Mouse (Mus musculus): ENCODE measurements around the gene Pyy.
A peak's percentile ranks its signal among the peaks of the same experiment; 100 is the strongest.

Pyy gene

DNA sequence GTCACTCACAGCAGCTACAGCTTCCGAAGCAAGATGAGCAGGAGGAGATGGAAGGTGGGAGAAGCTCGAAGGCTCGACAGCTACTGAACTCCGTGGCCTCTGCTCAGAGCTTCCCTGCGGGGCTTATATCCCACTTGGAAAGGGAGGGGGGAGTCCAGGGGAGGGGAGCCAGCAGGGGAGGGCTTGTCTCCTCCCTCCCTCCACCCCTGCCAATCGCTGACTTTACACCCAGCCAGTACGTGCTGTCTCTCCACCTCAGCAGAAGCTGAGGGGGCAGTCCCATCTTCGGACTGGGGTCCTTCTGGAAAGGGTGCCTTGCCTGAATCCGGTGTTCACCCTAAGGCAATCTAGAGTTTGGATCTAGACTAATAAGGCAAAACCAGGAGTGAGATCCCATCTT is at the start of gene Pyy:
Gene Pyy, minus strand, starts transcription at position 101 of the 400 bp plus-strand sequence.
- no peak for DNase-seq

DNA sequence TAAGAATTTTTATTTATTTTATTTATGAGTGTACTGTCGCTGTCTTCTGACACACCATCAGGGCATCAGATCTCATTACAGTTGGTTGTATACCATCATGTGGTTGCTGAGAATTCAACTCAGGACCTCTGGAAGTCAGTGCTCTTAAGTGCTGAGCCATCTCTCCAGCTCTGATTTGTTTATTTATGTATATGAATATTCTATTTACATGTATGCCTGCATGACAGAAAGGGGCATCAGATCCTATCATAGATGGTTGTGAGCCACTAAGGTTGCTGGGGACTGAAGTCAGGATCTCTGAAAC is 49.1 kb upstream of the Pyy start:
- DNase-seq: no peak

DNA sequence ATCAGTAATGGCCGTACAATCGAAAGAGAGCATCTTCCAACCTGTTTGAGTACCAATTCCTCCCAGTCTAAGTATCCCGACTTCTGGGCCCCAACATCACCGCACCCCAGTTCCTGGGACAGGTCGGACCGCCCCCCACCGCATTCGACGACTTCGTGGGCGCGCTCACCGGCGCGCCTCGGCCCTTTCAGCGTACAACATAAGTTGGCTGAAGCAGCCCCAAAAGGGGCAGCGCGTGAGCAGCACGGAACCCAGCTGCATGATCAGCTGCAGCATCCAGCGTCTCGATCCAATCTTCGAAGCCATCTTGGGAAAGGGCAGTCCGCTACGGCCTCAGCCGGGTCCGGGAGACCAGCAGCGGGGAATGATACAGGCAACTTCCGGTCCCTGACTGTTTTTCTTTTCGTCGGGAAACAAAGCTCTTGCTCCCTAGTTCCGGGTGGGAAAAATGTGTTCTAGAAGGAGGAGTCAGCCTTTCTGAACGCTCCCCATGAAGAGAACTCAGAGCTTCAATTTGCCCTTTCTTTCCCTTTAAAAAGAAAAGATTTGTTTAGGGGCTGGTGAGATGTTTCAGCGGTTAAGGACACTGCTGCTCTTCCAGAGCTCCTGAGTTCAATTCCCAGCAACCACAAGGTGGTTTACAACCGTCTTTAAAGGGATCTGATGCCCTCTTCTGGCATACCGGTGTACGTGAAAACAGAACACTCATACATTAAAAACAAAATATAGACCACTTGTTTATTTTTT is 48.6 kb upstream of the Pyy start, which contains the start of gene Tmem101:
Gene Tmem101, minus strand, starts transcription at position 366 of the 747 bp plus-strand sequence.
- peak; percentile 93 for DNase-seq

DNA sequence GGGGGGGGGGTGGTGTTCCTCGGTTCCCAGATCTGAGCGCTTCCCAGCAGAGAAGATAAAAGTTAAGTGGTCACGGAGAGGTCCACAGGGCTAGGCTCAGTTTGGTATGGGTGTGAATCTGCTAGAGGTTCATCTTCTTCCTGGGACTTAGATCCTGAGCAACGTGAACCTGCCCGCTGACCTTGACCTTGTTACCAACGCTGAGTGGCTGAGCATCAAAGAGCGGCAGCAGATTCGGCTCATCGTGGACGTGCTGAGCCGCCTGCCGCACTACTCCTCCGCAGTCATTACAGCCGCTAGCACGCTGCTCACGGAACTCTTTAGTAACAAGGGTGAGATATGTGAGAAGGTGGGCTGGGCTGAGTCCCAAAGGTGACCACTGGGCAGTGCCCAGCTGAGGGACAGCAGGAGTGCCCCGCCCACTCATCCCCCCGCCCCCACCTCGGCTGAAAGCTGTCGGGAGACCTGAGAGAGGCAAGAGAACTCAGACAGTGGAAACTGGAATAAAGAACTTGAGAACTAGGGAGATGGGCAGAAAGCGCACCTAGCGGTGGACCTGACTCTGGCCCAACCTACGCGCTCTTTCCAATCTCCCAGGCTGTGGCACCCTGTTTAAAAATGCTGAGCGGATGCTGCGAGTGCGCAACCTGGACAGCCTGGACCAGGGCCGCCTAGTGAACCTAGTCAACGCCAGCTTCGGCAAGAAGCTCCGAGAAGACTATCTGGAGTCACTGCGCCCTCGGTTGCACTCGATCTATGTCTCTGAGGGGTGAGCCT is 39.8 kb upstream of the Pyy start:
- DNase-seq: peak; percentile 30

DNA sequence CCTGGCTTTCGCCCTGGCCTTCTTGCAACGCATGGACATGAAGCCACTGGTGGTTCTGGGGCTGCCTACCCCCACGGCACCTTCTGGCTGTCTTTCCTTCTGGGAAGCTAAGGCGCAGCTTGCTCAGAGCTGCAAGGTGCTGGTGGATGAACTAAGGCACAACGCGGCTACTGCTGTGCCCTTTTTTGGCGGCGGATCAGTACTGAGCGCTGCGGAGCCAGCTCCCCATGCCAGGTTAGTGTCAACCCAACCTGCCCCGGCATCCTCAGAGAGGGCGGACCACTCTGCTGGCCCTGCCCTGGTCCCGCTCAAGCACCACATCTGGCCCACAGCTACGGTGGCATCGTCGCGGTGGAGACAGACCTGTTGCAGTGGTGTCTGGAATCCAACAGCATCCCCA is 38.9 kb upstream of the Pyy start:
- no peak for DNase-seq

DNA sequence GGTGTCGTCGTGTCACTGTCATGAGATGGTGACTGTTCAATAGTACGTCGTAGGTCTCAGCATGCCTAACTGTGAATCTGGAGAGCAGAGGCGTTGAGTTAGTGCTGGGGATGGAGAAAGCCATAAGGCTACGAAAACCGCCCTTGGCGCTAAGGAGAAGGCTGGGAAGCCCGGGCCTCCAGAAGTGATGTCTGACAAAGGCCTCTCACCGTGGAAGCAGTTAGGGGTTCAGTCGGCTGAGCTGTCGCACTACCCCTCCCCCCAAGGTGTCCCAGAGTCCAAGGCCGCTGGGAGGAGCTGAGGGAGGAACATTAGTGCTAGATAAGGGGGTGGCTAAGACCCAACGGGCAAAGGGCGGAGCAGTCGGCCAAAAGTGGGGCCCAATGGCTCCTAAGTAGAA is 38.4 kb upstream of the Pyy start:
- no peak for DNase-seq

DNA sequence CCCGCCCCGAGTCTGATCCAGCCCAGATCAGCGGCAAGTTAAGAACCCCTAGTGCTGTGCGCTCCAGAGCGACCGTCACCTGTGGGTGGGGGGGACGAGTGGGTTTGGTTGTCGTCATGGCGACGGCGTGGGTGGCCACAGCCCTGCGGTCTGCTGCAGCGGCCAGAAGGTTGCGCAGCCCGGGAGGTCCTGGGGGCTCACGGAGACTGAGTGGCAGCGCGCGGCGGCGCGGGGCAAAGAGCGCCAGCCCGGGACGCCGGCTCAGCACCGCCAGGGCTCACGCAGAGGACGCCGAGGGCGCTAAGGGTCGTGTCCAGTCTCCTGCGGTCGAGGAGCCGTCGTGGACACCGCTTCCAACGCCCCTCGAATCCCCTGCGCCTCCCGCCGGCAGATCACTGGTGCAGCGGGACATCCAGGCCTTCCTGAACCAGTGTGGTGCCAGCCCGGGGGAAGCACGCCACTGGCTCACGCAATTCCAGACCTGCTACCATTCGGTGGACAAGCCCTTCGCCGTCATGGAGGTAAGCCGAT is 37.9 kb upstream of the Pyy start, which contains the start of gene Nags:
Gene Nags, plus strand, starts transcription at position 43 of the 531 bp plus-strand sequence.
- DNase-seq: peak; percentile 38

DNA sequence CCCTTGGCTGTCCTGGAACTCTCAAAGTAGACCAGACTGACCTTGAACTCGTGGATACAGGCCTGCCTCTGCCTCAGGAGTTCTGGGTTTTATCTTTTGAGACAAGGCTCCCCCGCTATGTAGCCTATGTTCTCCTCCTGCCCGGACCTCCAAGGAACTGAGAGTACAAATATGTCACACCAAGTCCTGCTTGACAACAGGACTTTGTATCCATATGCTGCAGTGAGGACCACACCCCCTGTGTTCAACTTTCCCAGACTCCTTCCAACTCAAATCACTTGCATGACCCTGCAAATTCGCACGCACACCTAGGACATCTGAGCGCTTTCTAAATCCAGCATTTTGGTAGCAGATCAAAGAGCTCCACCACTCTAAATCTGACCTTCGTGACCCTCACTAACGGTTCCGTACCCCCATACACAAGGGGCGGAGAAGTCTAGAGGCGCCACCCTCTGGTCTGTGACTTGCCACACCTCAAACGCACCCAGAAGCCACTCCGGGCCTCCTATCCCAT is 37.4 kb upstream of the Pyy start:
- no peak for DNase-seq

DNA sequence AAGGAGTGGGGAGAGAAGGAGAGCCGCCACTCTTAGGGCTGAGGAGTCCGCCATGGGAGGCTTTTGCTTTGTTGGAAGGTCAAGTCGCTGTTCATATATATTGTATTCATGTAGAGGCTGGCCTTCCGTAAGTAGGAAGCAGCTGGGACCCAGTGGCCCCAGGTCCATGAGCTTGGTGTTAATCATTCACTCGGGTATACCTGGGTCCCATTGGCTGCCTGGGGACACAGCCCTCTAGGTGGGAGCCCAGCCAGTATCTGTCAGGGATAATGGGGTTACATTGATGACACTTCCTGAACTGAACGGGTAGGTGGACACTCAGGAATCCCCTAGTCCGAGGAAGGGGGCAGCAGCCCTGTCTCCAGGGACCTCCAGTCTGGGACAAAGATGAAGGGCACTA is 34.7 kb upstream of the Pyy start:
- no peak for DNase-seq

DNA sequence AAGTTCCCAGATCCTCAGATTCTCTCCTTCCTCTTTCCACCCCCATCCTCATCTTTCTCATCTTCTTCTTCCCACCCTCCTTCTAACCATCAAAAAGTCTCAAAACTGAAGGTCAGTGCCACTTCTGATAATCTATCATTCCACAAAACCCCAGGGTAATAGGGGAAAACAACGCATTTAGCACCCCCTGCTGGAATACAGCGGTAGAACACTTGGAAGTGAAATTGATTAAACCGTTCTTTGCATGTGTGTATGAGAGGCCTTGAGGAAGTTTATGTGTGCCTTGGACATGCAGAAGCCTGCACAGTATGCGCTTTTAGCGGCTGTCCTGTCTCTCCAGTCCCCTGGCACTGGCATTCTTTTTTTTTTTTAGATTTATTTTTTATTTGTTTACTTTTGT is 32.9 kb upstream of the Pyy start:
- peak; percentile 73 for DNase-seq

DNA sequence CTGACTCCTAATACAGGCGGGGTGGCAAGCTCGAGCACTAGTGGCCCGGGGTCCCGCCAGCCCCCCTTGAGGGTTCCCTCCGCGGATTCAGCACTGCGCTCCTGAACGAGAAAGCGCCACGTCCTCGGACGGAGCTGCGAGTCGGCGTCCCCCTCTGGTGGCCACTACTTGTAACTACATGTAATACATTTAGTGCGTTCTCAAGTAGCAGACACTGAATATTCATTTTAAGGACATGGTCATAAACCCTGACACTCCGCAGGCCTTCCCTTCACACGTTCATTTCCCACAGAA is 30.8 kb upstream of the Pyy start:
- peak; percentile 89 for DNase-seq

DNA sequence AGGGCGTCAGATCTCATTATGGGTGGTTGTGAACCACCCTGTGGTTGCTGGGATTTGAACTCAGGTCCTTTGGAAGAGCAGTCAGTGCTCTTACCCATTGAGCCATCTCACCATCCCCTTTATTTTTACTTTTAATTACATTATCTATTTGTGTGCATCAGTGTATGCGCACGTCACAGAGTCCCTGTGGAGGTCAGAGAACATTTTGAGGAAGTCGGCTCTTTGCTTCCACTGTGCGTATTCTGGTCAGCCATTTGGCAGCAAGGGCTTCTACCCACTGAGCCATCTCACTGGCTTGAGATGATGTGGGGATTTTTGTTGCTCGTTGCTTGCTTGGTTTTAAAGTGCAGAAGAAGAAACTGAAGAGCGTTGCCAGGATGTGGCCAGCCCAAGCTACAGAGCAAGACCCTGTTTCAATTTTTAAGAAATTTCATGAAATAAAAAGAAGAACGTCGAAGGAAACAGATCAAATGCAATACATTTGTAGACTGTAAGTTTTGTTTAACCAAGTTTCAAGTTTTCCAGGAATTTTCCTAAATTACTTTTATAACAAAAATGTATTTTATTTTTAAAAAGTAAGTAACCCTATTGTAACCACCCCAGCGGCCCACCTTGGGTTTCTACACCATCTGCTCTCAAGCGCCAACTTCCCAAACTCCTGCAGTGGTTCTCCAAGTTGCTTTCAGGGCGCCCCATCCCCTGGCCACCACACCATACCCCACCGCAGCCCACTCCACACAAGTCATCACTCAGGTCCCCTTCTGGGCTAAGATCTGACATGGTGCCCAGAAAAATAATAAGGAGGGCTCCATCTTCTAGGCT is 30.2 kb upstream of the Pyy start:
- peak; percentile 22 for DNase-seq

DNA sequence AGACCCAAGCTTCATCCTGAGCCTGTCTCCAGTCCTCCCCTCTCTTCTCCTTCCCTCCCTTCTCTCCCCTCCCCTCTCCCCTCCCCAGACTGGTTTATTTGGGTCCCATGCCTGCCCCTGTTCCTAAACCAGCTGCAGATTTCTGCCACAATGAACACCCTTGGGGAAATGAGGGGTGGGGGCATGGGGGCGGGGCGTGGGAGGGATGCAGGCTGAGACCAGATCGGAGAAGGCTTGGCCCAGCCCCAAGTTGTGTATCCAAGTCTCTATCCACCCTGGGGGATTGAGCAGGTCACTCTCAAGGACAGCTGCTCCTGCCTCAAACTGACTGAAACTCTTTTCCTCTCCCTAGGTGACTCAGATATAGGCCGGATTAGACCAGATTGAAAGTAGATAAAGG is 26.9 kb upstream of the Pyy start:
- no peak for DNase-seq

DNA sequence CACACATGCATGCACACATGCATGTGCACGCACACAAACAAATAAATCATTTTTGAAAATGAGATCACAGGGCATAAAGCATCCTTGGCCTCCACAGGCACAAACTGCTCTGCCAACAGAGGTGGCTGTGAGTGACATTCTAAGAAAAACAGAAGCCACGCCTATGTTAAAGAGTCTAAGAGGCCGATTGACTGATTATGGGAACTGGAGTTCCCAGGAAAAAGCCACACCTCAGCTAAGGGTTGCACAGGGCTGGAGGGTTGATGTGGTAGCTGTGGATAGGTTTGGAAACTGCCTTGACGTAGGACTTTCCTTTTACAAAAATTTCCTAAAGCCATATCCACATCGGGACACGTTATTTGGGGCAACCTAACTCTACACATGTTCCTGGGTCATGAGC is 9.8 kb upstream of the Pyy start:
- DNase-seq: no peak

DNA sequence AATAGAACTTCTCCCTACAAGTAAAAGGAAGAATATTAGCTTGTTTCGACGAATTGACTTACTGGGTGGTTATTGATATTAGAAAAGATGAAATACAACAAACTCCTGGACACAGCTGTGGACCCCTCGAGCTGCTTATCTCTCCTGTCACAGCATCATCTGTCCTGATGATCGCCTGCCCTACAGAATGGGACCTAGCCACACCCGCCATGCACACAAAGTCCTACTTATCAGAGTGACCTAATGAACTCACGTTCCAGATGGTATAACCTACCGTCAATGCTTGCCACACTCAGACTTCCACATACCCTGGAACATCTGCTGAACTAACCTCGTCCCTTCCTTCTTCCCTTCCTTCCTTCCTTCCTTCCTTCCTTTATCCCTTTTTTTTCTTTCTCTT is 8.6 kb upstream of the Pyy start:
- DNase-seq: no peak

DNA sequence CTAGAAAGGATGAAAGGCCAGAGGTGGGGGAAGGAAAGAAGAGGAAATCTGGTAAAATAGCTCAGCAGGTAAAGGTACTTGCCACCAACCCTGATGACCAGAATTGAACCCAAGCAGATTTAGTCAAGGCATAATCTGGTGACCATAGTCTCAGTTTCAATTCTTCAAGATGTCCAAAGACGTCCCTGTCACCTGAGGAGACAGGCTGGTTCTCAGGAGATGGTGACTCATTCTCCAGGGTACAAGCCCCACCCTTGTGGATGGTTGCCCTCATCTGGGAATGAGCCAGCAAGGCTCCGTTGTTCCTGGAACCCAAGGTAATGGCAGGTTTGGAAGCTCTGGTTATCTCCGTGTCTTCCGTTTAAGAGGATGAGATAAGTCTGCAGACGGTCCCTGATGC is 3.9 kb upstream of the Pyy start:
- no peak for DNase-seq

DNA sequence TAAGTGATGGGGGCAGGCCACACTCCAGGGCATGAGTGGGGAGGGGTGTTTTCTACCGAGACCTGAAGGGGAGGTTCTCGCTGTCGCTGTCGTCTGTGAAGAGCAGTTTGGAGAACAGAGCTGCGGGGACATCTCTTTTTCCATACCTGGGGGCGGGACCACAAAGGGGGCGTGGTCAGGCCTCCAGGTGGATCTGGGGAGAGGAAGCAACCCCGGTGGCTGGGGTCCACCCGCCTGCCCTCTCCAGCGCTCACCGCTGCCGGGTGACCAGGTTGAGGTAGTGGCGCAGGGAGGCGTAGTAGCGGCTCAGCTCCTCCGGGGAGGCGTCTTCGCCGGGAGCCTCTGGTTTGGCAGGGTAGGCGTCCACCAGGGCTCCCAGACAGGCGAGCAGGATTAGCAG is 721 bp downstream of the Pyy start:
- DNase-seq: peak; percentile 22

DNA sequence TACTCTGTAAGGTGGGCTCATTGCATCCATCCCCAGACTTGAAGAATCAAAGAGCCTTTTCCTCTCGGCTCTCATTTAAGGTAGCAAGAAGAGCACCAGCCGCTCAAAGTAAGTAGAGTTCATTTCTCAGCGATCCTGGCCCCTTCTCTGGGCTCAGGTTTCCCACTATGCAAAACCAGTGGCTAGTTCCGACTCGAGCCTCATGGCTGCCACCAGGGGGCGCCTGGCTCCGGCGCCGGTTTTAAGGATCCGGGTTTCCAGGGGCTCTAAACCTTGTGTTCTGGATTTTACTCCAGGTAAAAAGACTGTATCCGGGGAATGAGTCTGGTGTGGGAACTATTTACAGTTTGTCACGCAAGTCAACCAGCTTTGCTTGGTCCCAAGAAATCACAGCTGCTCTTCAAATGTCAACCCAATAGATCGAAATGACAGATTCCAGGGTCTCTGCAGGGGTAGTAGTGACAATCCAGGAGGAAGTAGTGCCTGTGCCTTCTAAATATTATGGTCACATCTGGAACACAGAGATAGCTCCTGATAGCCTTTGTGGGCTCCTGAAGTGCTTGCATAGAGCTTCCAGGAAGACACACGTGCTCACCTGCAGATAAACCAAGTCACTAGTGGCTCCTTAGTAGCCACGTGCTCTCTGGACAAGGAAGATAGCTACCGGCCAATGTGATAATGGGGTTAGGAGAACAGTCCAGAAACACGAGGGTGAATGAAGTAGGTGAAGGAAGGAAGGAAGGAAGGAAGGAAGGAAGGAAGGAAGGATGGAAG is 5.0 kb downstream of the Pyy start:
- DNase-seq: peak; percentile 89

DNA sequence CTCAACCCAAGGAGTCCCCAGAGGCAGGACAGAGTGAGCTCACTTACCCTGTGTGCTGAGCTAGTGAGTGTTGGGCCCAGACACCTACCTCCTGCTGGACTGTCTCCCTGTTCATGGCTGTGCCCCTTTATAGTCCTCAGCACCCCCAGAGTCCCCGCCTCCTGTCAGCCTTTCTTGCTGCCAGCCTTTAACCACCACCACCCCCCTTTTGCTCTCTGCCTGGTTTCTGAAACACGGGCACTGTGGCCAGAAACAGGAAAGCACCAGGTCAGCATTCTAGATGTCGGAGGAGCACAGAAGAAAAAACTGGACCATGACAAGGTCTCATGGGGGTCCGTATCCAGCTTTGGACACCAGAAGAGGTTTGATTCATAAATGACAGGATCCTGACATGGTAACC is 6.4 kb downstream of the Pyy start, which contains the start of gene Ppy:
Gene Ppy, minus strand, starts transcription at position 101 of the 400 bp plus-strand sequence.
- DNase-seq: no peak

DNA sequence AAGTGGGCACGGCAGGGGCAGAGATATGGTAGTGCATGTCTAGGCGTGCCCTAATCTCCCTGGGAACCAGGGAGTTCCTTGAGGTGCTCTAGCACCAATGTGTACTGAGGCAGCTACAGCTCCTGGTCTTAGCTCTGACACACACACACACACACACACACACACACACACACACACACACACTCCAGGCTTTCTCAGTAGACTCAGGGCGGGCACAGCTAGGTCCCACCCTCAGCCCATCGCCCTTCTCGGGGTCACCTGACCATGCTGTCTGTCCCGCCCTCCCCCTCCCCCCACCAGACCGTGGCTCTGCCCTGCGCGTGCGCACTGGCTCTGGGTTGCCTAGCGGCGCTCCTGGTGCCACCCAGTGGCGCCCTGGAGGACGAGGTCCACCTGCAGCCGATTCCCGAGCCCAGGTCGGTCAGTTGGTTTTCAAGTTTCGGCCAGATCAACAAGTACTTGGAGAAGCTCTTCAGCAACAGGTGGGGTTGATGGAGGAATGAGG is 10.7 kb downstream of the Pyy start:
- DNase-seq: peak; percentile 94

DNA sequence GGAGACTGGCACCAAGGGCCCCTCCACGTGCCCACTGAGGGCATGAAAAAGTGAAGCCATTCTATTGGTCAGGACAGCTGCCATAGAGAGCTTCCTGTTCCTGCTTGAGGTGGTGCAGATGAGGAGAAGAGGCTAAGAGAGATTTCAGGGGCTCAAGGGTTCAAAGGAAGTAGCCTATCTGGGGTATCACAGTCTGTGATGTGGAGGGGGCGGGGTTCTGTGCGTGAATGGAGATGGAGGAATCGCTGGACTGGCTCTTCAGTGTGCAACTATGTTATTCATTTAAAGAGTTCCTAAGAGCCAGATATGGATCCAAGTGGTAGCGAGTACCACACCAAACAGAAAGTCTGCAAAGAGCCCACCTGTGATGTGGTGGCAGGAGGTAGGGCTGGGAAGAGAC is 11.2 kb downstream of the Pyy start:
- no peak for DNase-seq

DNA sequence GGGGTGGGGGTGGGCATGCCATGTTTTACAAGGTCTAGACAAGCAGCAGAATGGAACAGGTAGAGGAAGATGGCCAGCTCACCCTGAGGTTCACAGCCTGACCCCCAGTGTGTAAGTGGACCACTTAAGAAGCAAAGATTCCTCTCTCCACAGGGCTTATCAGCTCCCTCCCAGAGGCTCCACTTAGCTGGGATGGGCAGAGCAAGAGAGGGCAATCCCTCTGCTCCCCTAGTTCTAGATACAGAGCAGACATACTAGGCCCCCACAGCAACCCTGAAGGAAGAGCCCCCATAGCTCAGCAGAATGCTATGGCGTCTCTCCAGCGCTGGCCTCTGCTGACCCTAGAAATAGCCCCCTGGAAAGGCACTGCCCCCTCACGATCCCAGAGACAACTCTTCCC is 12.0 kb downstream of the Pyy start:
- DNase-seq: no peak
